Mouse (Mus musculus) liver, embryonic 14.5 days (tissue): ENCODE measurements around the gene D7Ertd443e.

Experiments used
- CTCF ChIP-seq: IDR thresholded peaks from 2 replicates; pipeline ENCODE4 v1.5.1; 2016; ENCODE audit warnings: antibody characterized with exemption, low read depth, control low read depth
- EP300 ChIP-seq: IDR thresholded peaks from 2 replicates; pipeline ENCODE4 v1.6.1; 2016; ENCODE audit warnings: antibody characterized with exemption, low read depth

DNA sequence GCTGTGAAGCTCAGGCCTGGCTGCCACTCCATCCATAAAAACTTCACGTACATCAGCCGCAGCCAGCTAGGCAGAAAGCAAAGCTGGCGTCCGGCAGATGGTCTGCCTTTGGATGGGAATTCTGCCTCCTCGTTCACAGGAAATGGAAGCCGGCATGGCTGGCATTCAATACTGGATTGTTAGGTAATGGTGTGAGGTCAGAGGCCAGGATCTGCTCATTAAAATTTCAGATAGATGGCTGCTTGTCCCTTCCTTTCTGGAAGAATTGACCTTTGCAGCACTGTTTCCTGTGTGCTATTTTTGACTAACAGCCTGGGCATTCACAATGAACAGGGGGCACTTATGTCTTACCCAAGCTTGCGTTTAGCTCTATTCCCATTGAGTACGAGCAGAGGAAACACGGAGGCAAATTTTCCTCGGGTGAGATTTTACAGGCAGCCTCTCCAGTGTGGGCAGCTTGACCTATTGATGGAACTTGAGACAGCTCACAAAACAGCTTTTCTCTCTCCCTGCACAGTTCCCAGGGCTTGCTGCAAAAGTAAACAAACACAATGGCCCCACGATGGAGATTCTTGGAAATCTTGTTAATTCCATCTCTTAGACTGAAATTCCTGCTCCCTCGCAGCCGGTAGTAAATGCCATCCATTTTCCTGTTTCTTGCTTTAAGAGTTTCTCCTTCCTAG, 157.5 kb downstream of the D7Ertd443e start:
- TF ChIP-seq EP300, result no peak
- TF ChIP-seq CTCF, result no peak
